Mouse (Mus musculus): ENCODE measurements at regions not wholly inside any gene's neighbourhood (a gene's known extent, or its start where the extent isn't known, plus 50 kb on each side); places are given as distances from the start of the nearest gene placed in this dataset.

- Histone ChIP-seq H3K4me1 (replicated peaks; ENCODE audit: low read depth, low read length) (no peaks in the 10 kb centered on the region), H3K9me3 (ENCODE audit: low read length) (no peaks in the 10 kb centered on the region), H3K36me3 (ENCODE audit: insufficient read depth, low read length) (no peaks in the 10 kb centered on the region), H3K4me3 (replicated peaks; ENCODE audit: low read length) (no peak overlapping the region), H3K27me3 (ENCODE audit: insufficient read depth, low read length) (no peaks in the 10 kb centered on the region)
- TF ChIP-seq NANOG (IDR thresholded peaks at IDR 0.05; ENCODE audit: borderline replicate concordance, low read length) (no peak), POU5F1 (IDR thresholded peaks at IDR 0.05; ENCODE audit: borderline replicate concordance, low read length) (no peak), CTCF (conservative IDR thresholded peaks at IDR 0.05; ENCODE audit: low read length) (no peak)
These were observed 285.5 kb upstream of the Apob start for GRCm38 (mm10) chr12:7691996-7692395.

- Histone ChIP-seq H3K4me3 (replicated peaks; ENCODE audit: low read length) (no peak overlapping the region), H3K9me3 (ENCODE audit: low read length) (no peaks in the 10 kb centered on the region), H3K4me1 (replicated peaks; ENCODE audit: low read depth, low read length) (no peaks in the 10 kb centered on the region), H3K27me3 (ENCODE audit: insufficient read depth, low read length) (no peaks in the 10 kb centered on the region), H3K36me3 (ENCODE audit: insufficient read depth, low read length) (no peaks in the 10 kb centered on the region)
- TF ChIP-seq NANOG (IDR thresholded peaks at IDR 0.05; ENCODE audit: borderline replicate concordance, low read length), result no peak
- TF ChIP-seq CTCF (conservative IDR thresholded peaks at IDR 0.05; ENCODE audit: low read length), result no peak
- no peak for TF ChIP-seq POU5F1 (IDR thresholded peaks at IDR 0.05; ENCODE audit: borderline replicate concordance, low read length)
These were observed 279.0 kb upstream of the Apob start for GRCm38 (mm10) chr12:7698324-7698944.

GRCm38 (mm10) chr12:7709102-7709501 is 268.3 kb upstream of the Apob start:
- no peaks in the 10 kb centered on the region for H3K9me3 ChIP-seq (ENCODE audit: low read length)
- TF ChIP-seq CTCF (conservative IDR thresholded peaks at IDR 0.05; ENCODE audit: low read length) (no peak), POU5F1 (IDR thresholded peaks at IDR 0.05; ENCODE audit: borderline replicate concordance, low read length) (no peak), NANOG (IDR thresholded peaks at IDR 0.05; ENCODE audit: borderline replicate concordance, low read length) (no peak)
- H3K4me3 ChIP-seq (replicated peaks; ENCODE audit: low read length), result no peak overlapping the region
- H3K4me1 ChIP-seq (replicated peaks; ENCODE audit: low read depth, low read length), result no peaks in the 10 kb centered on the region
- no peaks in the 10 kb centered on the region for H3K27me3 ChIP-seq (ENCODE audit: insufficient read depth, low read length)
- H3K36me3 ChIP-seq (ENCODE audit: insufficient read depth, low read length), result no peaks in the 10 kb centered on the region

- TF ChIP-seq POU5F1 (IDR thresholded peaks at IDR 0.05; ENCODE audit: borderline replicate concordance, low read length) (no peak), NANOG (IDR thresholded peaks at IDR 0.05; ENCODE audit: borderline replicate concordance, low read length) (no peak), CTCF (conservative IDR thresholded peaks at IDR 0.05; ENCODE audit: low read length) (no peak)
- H3K4me1 ChIP-seq (replicated peaks; ENCODE audit: low read depth, low read length), result no peaks in the 10 kb centered on the region
- H3K4me3 ChIP-seq (replicated peaks; ENCODE audit: low read length), result no peak overlapping the region
- no peaks in the 10 kb centered on the region for H3K36me3 ChIP-seq (ENCODE audit: insufficient read depth, low read length)
- peaks cover 2% of the 10 kb centered on the region; the same call in 1 of the 2 replicates for H3K9me3 ChIP-seq (ENCODE audit: low read length)
- H3K27me3 ChIP-seq (ENCODE audit: insufficient read depth, low read length), result no peaks in the 10 kb centered on the region
These were observed 267.6 kb upstream of the Apob start for GRCm38 (mm10) chr12:7709872-7710271.

- H3K4me3 ChIP-seq (replicated peaks; ENCODE audit: low read length), result no peak overlapping the region
- H3K27me3 ChIP-seq (ENCODE audit: insufficient read depth, low read length), result no peaks in the 10 kb centered on the region
- H3K4me1 ChIP-seq (replicated peaks; ENCODE audit: low read depth, low read length), result no peaks in the 10 kb centered on the region
- no peaks in the 10 kb centered on the region for H3K36me3 ChIP-seq (ENCODE audit: insufficient read depth, low read length)
- H3K9me3 ChIP-seq (ENCODE audit: low read length), result peaks cover 6% of the 10 kb centered on the region; the same call in 1 of the 2 replicates
- no peak for TF ChIP-seq POU5F1 (IDR thresholded peaks at IDR 0.05; ENCODE audit: borderline replicate concordance, low read length)
- TF ChIP-seq NANOG (IDR thresholded peaks at IDR 0.05; ENCODE audit: borderline replicate concordance, low read length), result no peak
- no peak for TF ChIP-seq CTCF (conservative IDR thresholded peaks at IDR 0.05; ENCODE audit: low read length)
These were observed 262.4 kb upstream of the Apob start for GRCm38 (mm10) chr12:7715091-7715490.

- Histone ChIP-seq H3K4me3 (replicated peaks; ENCODE audit: low read length) (no peak overlapping the region), H3K9me3 (ENCODE audit: low read length) (peaks cover 6% of the 10 kb centered on the region; the same call in 1 of the 2 replicates), H3K4me1 (replicated peaks; ENCODE audit: low read depth, low read length) (no peaks in the 10 kb centered on the region), H3K27me3 (ENCODE audit: insufficient read depth, low read length) (no peaks in the 10 kb centered on the region), H3K36me3 (ENCODE audit: insufficient read depth, low read length) (no peaks in the 10 kb centered on the region)
- TF ChIP-seq CTCF (conservative IDR thresholded peaks at IDR 0.05; ENCODE audit: low read length) (no peak), NANOG (IDR thresholded peaks at IDR 0.05; ENCODE audit: borderline replicate concordance, low read length) (no peak), POU5F1 (IDR thresholded peaks at IDR 0.05; ENCODE audit: borderline replicate concordance, low read length) (no peak)
These were observed 258.9 kb upstream of the Apob start for GRCm38 (mm10) chr12:7718556-7718955.

- TF ChIP-seq POU5F1 (IDR thresholded peaks at IDR 0.05; ENCODE audit: borderline replicate concordance, low read length), result no peak
- Histone ChIP-seq H3K9me3 (ENCODE audit: low read length) (peaks cover 6% of the 10 kb centered on the region; the same call in 1 of the 2 replicates), H3K36me3 (ENCODE audit: insufficient read depth, low read length) (no peaks in the 10 kb centered on the region), H3K27me3 (ENCODE audit: insufficient read depth, low read length) (no peaks in the 10 kb centered on the region), H3K4me1 (replicated peaks; ENCODE audit: low read depth, low read length) (no peaks in the 10 kb centered on the region), H3K4me3 (replicated peaks; ENCODE audit: low read length) (no peak overlapping the region)
These were observed 258.4 kb upstream of the Apob start for GRCm38 (mm10) chr12:7719080-7719479.

- H3K27me3 ChIP-seq (ENCODE audit: insufficient read depth, low read length), result no peaks in the 10 kb centered on the region
- no peaks in the 10 kb centered on the region for H3K4me1 ChIP-seq (replicated peaks; ENCODE audit: low read depth, low read length)
- no peaks in the 10 kb centered on the region for H3K9me3 ChIP-seq (ENCODE audit: low read length)
- no peaks in the 10 kb centered on the region for H3K36me3 ChIP-seq (ENCODE audit: insufficient read depth, low read length)
- TF ChIP-seq NANOG (IDR thresholded peaks at IDR 0.05; ENCODE audit: borderline replicate concordance, low read length), result no peak
- TF ChIP-seq CTCF (conservative IDR thresholded peaks at IDR 0.05; ENCODE audit: low read length), result no peak
- no peak for TF ChIP-seq POU5F1 (IDR thresholded peaks at IDR 0.05; ENCODE audit: borderline replicate concordance, low read length)
- no peak overlapping the region for H3K4me3 ChIP-seq (replicated peaks; ENCODE audit: low read length)
These were observed 252.5 kb upstream of the Apob start for GRCm38 (mm10) chr12:7724992-7725391.

- H3K4me3 ChIP-seq (replicated peaks; ENCODE audit: low read length), result no peak overlapping the region
- H3K4me1 ChIP-seq (replicated peaks; ENCODE audit: low read depth, low read length), result no peaks in the 10 kb centered on the region
- no peaks in the 10 kb centered on the region for H3K9me3 ChIP-seq (ENCODE audit: low read length)
- H3K27me3 ChIP-seq (ENCODE audit: insufficient read depth, low read length), result no peaks in the 10 kb centered on the region
- TF ChIP-seq NANOG (IDR thresholded peaks at IDR 0.05; ENCODE audit: borderline replicate concordance, low read length) (no peak), POU5F1 (IDR thresholded peaks at IDR 0.05; ENCODE audit: borderline replicate concordance, low read length) (no peak), CTCF (conservative IDR thresholded peaks at IDR 0.05; ENCODE audit: low read length) (no peak)
- no peaks in the 10 kb centered on the region for H3K36me3 ChIP-seq (ENCODE audit: insufficient read depth, low read length)
These were observed 239.4 kb upstream of the Apob start for GRCm38 (mm10) chr12:7738020-7738419.
